In genomic region chrX:36513231-36513630, GRCm38 (mm10) we compare ENCODE assay signal across 25 mouse cellular contexts. TPM values are rescaled to one million over a fixed set of nuclear protein-coding genes. Genes with fewer than 3 reads are reported as not detected.
A peak's percentile ranks its signal among the peaks of the same experiment; 100 is the strongest.
DNase-seq lines count a peak whose midpoint lies in the region; TF ChIP-seq lines count a peak whose summit lies in the region.
"Had no signal": no experiment of that assay in that cellular context is flagged by ENCODE, and none has a peak within 500 bp of the region (broad histone marks: within the 10 kb centered on the region; RNA-seq: fewer than 3 reads in every experiment).

No protein-coding gene starts in this region.

- H3K27me3 ChIP-seq in testis, adult 2 months (ENCODE audit: control insufficient read depth, insufficient read depth, low read length), result no peaks in the 10 kb centered on the region
- H3K27me3 ChIP-seq: forebrain, embryonic 13.5 days; lung, embryonic 15.5 days; midbrain, embryonic 13.5 days had no signal

- no peaks in the 10 kb centered on the region for H3K4me1 ChIP-seq in testis, adult 2 months (ENCODE audit: control insufficient read depth, insufficient read depth, low read length)
- H3K4me1 ChIP-seq: forebrain, embryonic 13.5 days; limb, embryonic 10.5 days; lung, embryonic 15.5 days; midbrain, embryonic 13.5 days had no signal

- DNase-seq in gastrocnemius, adult 2 months, result peak; percentile 17
- no peak for DNase-seq in gastrocnemius, postnatal 14 days
- DNase-seq in left cerebral cortex, postnatal 4 days, result peak; percentile 9
- DNase-seq in left cerebral cortex, postnatal 10 days (ENCODE audit: extremely low spot score in 1 of 2, low spot score in 2 of 2), result no peak
- no peak for DNase-seq in testis, postnatal 10 days (ENCODE audit: low spot score)
- DNase-seq in kidney, adult 18-20 months, result no peak
- DNase-seq: cerebellum, adult 18-20 months; thymus, postnatal 25 days had no signal

- no peak for TF ChIP-seq POLR2A in testis, adult 2 months (IDR thresholded peaks at IDR 0.05; ENCODE audit: control insufficient read depth, low read depth, low read length)

- intact Hi-C loops in gastrocnemius, adult 2 months (cut with DNase I), result no loop called here
- intact Hi-C loops in gastrocnemius, postnatal 14 days (cut with DNase I; ENCODE audit: low total_unique reads), result no loop called here
- intact Hi-C loops in left cerebral cortex, postnatal 4 days (cut with DNase I), result no loop called here
- intact Hi-C loops in left cerebral cortex, postnatal 10 days (cut with DNase I), result no loop called here

- H3K4me3 ChIP-seq in gastrocnemius, adult 2 months, result no peak overlapping the region
- no peak overlapping the region for H3K4me3 ChIP-seq in testis, adult 2 months (ENCODE audit: control insufficient read depth, low read depth, low read length)
- H3K4me3 ChIP-seq: forebrain, embryonic 13.5 days; limb, embryonic 10.5 days; lung, embryonic 15.5 days; midbrain, embryonic 13.5 days; myocyte had no signal

- H3K27ac ChIP-seq in gastrocnemius, adult 2 months, result no peak overlapping the region
- H3K27ac ChIP-seq in testis, adult 2 months (ENCODE audit: control insufficient read depth, insufficient read depth, low read depth, low read length), result peak overlapping the region; percentile 58
- H3K27ac ChIP-seq: forebrain, embryonic 13.5 days; hindbrain, embryonic 14.5 days; limb, embryonic 10.5 days; lung, embryonic 15.5 days; midbrain, embryonic 13.5 days; stomach, postnatal 0 days had no signal

- H3K36me3 ChIP-seq in testis, adult 2 months (ENCODE audit: control insufficient read depth, insufficient read depth, low read length), result no peaks in the 10 kb centered on the region
- H3K36me3 ChIP-seq: limb, embryonic 10.5 days; lung, embryonic 15.5 days; midbrain, embryonic 13.5 days had no signal

- TF ChIP-seq CTCF in gastrocnemius, adult 2 months (IDR thresholded peaks at IDR 0.05), result no peak
- no peak for TF ChIP-seq CTCF in testis, adult 2 months (IDR thresholded peaks at IDR 0.05; ENCODE audit: control insufficient read depth, insufficient read depth, insufficient replicate concordance, low read depth, low read length)

RNA-seq across cellular contexts. Expression of gene Gm14569, which starts 21.6 kb away (rescaled TPM):
- total RNA-seq in gastrocnemius, adult 2 months (2021), result not detected
- not detected for total RNA-seq in gastrocnemius, postnatal 14 days (2021)
- not detected for total RNA-seq in left cerebral cortex, postnatal 4 days (2021)
- total RNA-seq in left cerebral cortex, postnatal 10 days (2021), result under 1 TPM; 0.28 to 0.39 TPM
- polyA plus RNA-seq in testis, adult 2 months (2012; rRNA removed), result 29.3 and 54.0 TPM in 2 replicates
- total RNA-seq: common myeloid progenitor, adult 5-6 weeks; megakaryocyte, adult 5-6 weeks had no signal
- polyA plus RNA-seq: embryonic facial prominence, embryonic 11.5 days; forebrain, embryonic 13.5 days; gonadal fat pad, adult 2 months; heart, postnatal 0 days; intestine, embryonic 14.5 days; kidney, embryonic 14.5 days; limb, embryonic 10.5 days; liver, embryonic 11.5 days; lung, embryonic 15.5 days; midbrain, embryonic 13.5 days; myocyte; neural tube, embryonic 14.5 days; stomach, postnatal 0 days had no signal

Comparison
In these comparisons a context has a peak if more than half of its experiments do, and no peak if none do; other contexts are left out.
1. DNase-seq: peak in gastrocnemius, adult 2 months (single experiment) and left cerebral cortex, postnatal 4 days (single experiment); none in gastrocnemius, postnatal 14 days (single experiment), left cerebral cortex, postnatal 10 days (0 of 2), testis, postnatal 10 days (single experiment) and kidney, adult 18-20 months (single experiment).